Mouse (Mus musculus): Measurements from ENCODE around the gene Zkscan8.
"Not testable (repeated sequence)": the region's sequence is repeated elsewhere in the genome, so short reads cannot be mapped to it uniquely, and the experiment has no call there.

Gene Zkscan8

DNA sequence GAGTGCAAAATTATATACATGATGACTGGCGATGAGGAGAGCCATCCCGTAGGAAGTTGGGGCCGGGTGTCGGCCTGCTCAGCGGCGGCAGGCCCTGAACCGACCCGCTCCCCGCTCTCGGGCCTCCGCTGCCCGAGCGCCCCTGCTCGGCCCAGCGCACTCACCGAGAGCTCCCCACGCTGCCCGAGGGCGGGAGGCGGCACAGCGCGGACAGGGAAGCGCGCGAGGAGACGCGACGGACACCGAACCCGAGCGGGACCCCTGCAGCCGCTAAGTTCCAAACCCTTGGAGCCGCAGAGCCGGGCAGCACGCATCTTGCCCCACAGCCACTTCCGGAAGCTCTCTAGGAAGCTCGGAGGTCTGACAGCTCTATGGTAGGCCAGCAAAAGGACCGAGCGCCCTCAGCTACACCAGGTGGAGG is at the start of gene Zkscan8:
Gene Zkscan8, minus strand, starts transcription at position 340 of the 421 bp plus-strand sequence.
- peak; percentile 61 to 77 for DNase-seq (ENCODE audit: low read depth in 1 of 2, low spot score in 2 of 2)

DNA sequence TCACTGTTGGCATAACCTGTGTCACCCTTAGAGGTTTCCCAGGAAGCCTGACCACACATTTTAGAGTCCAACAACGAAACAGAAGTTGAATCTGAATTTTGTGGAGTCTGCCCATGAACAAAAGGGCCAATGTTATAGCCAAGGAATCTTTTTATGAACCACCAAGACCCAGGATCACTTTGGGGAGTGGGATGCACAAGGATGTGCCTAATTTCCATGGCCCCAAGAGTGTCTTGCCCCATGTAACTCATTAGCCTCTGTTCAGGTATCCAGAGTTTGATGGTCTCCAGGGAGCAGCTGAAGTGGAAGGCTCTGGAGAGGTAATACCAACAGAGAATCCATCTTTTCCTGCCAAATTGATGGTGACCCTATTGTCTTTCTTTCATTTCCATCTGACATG is 28.9 kb upstream of the Zkscan8 start, which contains the start of gene Olfr1535:
Gene Olfr1535, minus strand, starts transcription at position 101 of the 400 bp plus-strand sequence.
- no peak for DNase-seq (ENCODE audit: low read depth in 1 of 2, low spot score in 2 of 2)

- DNase-seq (ENCODE audit: low read depth in 1 of 2, low spot score in 2 of 2): no peak
These were observed 19.6 kb upstream of the Zkscan8 start for GRCm38 (mm10) chr13:21550416-21551110.

DNA sequence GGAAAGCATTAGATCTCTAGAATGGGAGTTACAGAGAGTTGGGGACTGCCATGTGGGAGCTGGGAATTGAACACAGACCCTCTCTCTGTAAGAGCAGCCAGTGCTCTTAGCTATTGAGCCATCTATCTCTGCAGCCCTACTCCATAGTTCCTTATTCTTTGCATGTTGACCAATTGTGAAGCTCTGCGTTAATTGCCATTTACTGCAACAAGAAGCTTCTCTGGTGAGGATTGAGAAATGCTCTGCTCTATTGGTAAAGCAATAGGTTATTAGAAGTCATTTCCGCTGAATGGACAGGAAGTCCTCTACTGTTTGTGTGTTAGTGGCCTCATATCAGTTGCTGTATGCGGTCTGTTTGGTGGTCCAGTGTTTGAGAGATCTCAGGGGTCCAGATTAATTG is 18.6 kb upstream of the Zkscan8 start:
- no peak for DNase-seq (ENCODE audit: low read depth in 1 of 2, low spot score in 2 of 2)

DNA sequence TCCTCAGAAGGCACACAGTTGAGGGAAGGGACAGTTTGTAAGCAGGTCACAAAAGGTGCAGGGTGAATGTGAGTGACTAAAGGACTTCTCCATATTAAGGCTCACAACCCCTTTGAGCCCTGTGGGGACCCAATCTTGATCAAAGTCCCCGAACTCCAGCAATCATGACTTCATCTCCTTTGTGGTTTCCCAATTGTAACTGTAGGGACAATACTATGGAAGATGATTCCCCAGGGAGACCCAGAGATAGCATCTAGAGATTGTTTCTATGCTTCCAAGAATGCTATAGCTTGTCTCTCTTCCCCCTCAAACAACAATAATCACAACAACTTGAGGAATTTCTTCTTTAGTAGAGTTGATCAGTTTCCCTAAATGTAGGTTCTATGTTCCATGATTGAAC is 11.8 kb upstream of the Zkscan8 start, which contains the start of gene Olfr1366:
Gene Olfr1366, minus strand, starts transcription at position 101 of the 400 bp plus-strand sequence.
- DNase-seq (ENCODE audit: low read depth in 1 of 2, low spot score in 2 of 2): no peak

DNA sequence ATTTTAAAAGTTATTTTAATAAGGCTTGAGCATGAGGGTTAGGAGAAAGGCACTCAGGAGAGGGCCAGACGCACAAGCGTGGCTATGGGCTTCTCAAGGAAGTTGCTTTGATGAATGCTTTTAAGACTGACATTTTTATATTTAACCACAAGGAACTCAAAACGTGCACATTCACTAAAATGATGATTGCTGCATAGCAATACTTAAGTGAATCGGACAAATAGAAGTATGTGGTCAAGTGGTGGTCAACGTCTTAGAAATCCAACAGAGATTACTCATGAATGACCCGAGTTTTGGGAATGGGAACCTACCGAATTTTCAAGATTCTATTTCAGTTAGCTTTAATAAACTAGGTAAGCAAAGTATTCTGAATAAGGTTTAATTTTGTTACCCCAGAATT is 784 bp downstream of the Zkscan8 start:
- no peak for DNase-seq (ENCODE audit: low read depth in 1 of 2, low spot score in 2 of 2)

- peak; percentile 37 to 44 for DNase-seq (ENCODE audit: low read depth in 1 of 2, low spot score in 2 of 2)
These were observed 24.7 kb downstream of the Zkscan8 start for GRCm38 (mm10) chr13:21506221-21506649.

- DNase-seq (ENCODE audit: low read depth in 1 of 2, low spot score in 2 of 2): no peak
These were observed 28.6 kb downstream of the Zkscan8 start for GRCm38 (mm10) chr13:21502296-21502695.

- DNase-seq (ENCODE audit: low read depth in 1 of 2, low spot score in 2 of 2): not testable (repeated sequence)
These were observed 29.7 kb downstream of the Zkscan8 start, which contains the start of gene Gm11273 for GRCm38 (mm10) chr13:21501182-21501581. Gm11273 (minus strand) TSS chr13:21501418.

GRCm38 (mm10) chr13:21495080-21495479 is 35.8 kb downstream of the Zkscan8 start, which contains the start of gene AK157302:
AK157302 (plus strand) TSS chr13:21495223.
- DNase-seq (ENCODE audit: low read depth in 1 of 2, low spot score in 2 of 2): no peak

DNA sequence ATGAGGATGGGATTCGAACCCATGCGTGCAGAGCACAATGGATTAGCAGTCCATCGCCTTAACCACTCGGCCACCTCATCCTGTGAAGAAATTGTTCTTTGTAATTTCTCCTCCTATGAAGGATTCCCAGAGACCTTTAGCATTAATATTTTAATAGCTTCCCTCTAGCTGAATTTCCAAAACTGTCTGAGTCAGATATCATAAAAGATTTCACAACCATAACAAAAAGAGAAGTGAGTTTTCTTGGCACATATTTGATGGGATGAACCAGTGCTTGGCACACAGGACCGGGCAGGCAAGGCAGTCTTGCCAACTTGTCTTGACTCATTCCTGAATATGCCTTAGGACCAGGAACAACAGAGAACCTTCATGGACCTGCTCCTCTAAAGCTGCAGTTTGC is 38.1 kb downstream of the Zkscan8 start:
- no peak for DNase-seq (ENCODE audit: low read depth in 1 of 2, low spot score in 2 of 2)

DNA sequence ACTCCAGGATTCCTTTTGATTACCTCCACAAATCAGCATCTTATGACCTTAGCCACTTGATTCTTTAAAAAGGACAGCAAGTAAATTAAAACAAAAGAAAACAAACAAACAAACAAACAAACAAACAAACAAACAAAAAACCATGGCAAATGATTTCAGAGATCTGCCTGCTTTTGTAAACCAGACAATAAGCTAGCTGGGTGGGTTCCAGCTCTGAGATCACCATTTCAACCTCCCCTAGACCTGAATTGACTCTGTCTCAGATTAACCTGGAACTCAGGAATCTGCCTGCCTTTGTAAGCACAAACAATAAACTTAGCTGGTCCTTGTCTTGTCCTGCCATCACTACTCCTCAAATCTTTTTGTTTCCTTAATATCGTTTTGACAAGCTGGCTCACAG is 44.0 kb downstream of the Zkscan8 start:
- no peak for DNase-seq (ENCODE audit: low read depth in 1 of 2, low spot score in 2 of 2)

DNA sequence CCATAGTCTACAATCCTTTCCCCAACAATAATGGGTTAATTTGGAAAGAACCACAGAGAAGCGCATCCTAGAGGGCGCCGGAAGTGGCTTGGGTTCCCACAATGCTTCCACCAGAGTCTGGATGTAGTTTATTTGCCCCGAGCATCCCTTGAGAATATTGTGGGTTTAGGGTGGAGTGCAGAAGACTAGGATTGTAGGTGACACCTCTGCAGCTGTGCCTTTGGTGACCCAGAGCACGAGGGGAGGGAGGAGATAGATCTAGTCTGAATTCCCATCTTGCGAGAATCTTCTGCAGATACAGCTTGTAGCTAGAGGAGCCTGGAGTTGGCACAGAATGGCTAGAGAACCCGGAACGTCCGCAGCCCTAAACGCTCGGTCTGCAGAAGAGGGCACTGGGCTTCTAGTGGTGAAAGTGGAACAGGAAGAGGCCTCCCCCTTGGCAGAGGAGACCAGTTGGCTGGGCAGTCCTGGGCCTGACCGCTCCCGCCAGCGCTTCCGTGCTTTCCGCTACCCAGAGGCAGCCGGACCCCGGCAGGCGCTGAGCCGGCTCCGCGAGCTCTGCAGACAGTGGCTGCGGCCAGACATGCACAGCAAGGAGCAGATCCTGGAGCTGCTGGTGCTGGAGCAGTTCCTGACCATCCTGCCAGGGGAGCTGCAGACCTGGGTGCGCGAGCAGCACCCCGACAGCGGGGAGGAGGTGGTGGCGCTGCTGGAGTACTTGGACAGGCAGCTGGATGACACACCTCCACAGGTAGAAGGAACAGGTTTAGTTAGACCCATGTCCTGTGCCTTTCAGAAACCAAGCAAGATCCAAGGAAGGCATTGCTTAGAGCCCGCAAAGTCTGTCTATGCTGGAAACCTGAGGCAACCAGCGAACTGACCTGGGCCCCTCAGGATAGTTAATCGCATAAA is 51.9 kb downstream of the Zkscan8 start, which contains the start of the genes Zkscan4 and Gm10065:
Gene Zkscan4, plus strand, starts transcription at position 149 of the 912 bp plus-strand sequence.
Gene Gm10065, minus strand, starts transcription at position 683 of the 912 bp plus-strand sequence.
- peak in 1 of 2 experiments; percentile 3 for DNase-seq (ENCODE audit: low read depth in 1 of 2, low spot score in 2 of 2)

- DNase-seq (ENCODE audit: low read depth in 1 of 2, low spot score in 2 of 2): no peak
These were observed 58.5 kb downstream of the Zkscan8 start for GRCm38 (mm10) chr13:21472427-21472826.

DNA sequence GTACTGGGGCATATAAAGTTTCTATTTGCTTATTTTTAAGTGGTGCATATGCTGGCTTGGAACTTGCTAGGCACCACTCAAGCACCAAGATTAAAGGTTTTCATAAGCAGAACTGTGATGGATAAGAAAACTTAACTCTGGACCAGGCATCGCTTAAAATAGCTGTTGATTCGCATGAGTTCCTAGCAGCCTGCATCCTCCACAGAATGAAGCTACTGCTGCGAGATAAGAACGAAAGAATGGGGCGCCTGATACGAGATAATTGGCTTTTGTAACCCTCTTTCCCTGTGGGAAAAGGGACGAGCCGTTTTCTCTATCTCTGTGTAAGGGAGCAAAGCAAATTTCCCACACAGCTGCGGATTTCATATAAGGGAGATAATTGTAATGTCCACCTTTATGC is 61.8 kb downstream of the Zkscan8 start:
- DNase-seq (ENCODE audit: low read depth in 1 of 2, low spot score in 2 of 2): no peak

- peak; percentile 20 to 51 for DNase-seq (ENCODE audit: low read depth in 1 of 2, low spot score in 2 of 2)
These were observed 62.6 kb downstream of the Zkscan8 start, which contains the start of gene Nkapl for GRCm38 (mm10) chr13:21468061-21469019. Nkapl (minus strand) TSS chr13:21468509.

- DNase-seq (ENCODE audit: low read depth in 1 of 2, low spot score in 2 of 2): no peak
These were observed 63.6 kb downstream of the Zkscan8 start for GRCm38 (mm10) chr13:21467336-21467735.
